ENCODE assay signal across 11 mouse cellular contexts in the genomic region with DNA sequence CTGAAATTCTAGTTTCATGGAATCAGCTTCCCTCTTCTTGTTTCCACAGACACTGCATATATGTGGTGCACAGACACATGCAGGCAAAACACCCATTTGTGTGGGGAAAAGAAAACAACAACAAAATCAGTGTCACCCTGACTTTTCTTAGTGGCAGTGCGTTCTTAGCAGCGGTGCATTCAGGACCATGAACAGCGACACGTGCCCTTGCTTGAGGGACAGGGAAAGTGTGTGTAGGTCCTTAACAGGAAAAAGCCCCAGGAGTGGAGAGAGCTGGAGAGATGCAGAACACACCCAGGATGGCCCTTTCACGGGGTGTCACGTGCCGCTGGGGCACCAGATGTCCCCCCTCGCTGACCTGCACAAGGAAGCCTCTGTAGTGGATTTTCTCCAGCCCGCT. TPM values are rescaled to one million over a fixed set of nuclear protein-coding genes. Genes with fewer than 3 reads are reported as not detected.
A peak's percentile ranks its signal among the peaks of the same experiment; 100 is the strongest.
DNase-seq lines count a peak whose midpoint lies in the region; ATAC-seq and TF ChIP-seq lines count a peak whose summit lies in the region.
"Had no signal": no experiment of that assay in that cellular context is flagged by ENCODE, and none has a peak within 500 bp of the region (broad histone marks: within the 10 kb centered on the region; RNA-seq: fewer than 3 reads in every experiment).

No protein-coding gene starts in this region.

- no peaks in the 10 kb centered on the region for H3K9me3 ChIP-seq in lung, embryonic 14.5 days (ENCODE audit: low read depth, low read length)
- H3K9me3 ChIP-seq: heart, embryonic 13.5 days; lung, embryonic 15.5 days; stomach, embryonic 15.5 days had no signal

- H3K4me1 ChIP-seq in lung, embryonic 14.5 days (ENCODE audit: insufficient read depth): no peaks in the 10 kb centered on the region
- H3K4me1 ChIP-seq: heart, embryonic 13.5 days; lung, embryonic 15.5 days; stomach, embryonic 15.5 days had no signal

- H3K36me3 ChIP-seq in lung, embryonic 14.5 days (ENCODE audit: insufficient read depth): no peaks in the 10 kb centered on the region
- H3K36me3 ChIP-seq: heart, embryonic 13.5 days; lung, embryonic 15.5 days; stomach, embryonic 15.5 days had no signal

- H3K27ac ChIP-seq in lung, embryonic 14.5 days (ENCODE audit: low read depth): no peak overlapping the region
- H3K27ac ChIP-seq: heart, embryonic 13.5 days; lung, embryonic 15.5 days; stomach, embryonic 15.5 days had no signal

- no peak for TF ChIP-seq CTCF in lung, embryonic 14.5 days (IDR thresholded peaks at IDR 0.05; ENCODE audit: low read depth)

- peak; percentile 45 to 56 for DNase-seq in adrenal gland, postnatal 36 days
- no peak for DNase-seq in adrenal gland, postnatal 4 days (ENCODE audit: low spot score in 2 of 2)
- peak; percentile 88 for DNase-seq in lung, embryonic 14.5 days
- DNase-seq in lung, postnatal 25 days (ENCODE audit: low spot score): no peak
- DNase-seq in NIH3T3 (ENCODE audit: low read depth): peak; percentile 69
- no peak for DNase-seq in left cerebral cortex, adult 18-20 months (ENCODE audit: low spot score in 2 of 2)
- no peak for DNase-seq in left cerebral cortex, postnatal 10 days (ENCODE audit: extremely low spot score in 1 of 2, low spot score in 2 of 2)

- intact Hi-C loops in left cerebral cortex, postnatal 10 days (cut with DNase I): no loop called here

- no peak overlapping the region for H3K4me2 ChIP-seq in lung, embryonic 14.5 days
- H3K4me2 ChIP-seq: heart, embryonic 13.5 days; lung, embryonic 15.5 days; stomach, embryonic 15.5 days had no signal

- ATAC-seq in lung, embryonic 14.5 days (ENCODE audit: insufficient read depth): no peak
- ATAC-seq in granulocyte monocyte progenitor cell, adult 5-6 weeks (replicated peaks; ENCODE audit: poor library complexity, severe bottlenecking): peak; percentile 78

- H3K27me3 ChIP-seq in lung, embryonic 14.5 days (ENCODE audit: insufficient read depth, low read length): no peaks in the 10 kb centered on the region
- H3K27me3 ChIP-seq: lung, embryonic 15.5 days had no signal

- H3K4me3 ChIP-seq in lung, embryonic 14.5 days (ENCODE audit: low read depth, low read length): no peak overlapping the region
- H3K4me3 ChIP-seq: heart, embryonic 13.5 days; lung, embryonic 15.5 days; stomach, embryonic 15.5 days had no signal

- 9% methylated on average over 9 of the region's 9 CpGs for WGBS in lung, embryonic 14.5 days

- no peak overlapping the region for H3K9ac ChIP-seq in lung, embryonic 14.5 days
- H3K9ac ChIP-seq: heart, embryonic 13.5 days; lung, embryonic 15.5 days; stomach, embryonic 15.5 days had no signal

RNA-seq across cellular contexts. Expression of gene Prom2, which starts 8.9 kb away (rescaled TPM):
- under 1 TPM; 0.20 to 0.46 TPM for total RNA-seq in adrenal gland, postnatal 36 days (2021)
- total RNA-seq in adrenal gland, postnatal 4 days (2021): under 1 TPM; 0.34 to 0.81 TPM
- polyA plus RNA-seq in lung, embryonic 14.5 days (2014; fragmentation: Nextera tagmentation; extraction: Ambion mirVana): 1.6 and 1.8 TPM in 2 replicates
- total RNA-seq in granulocyte monocyte progenitor cell, adult 5-6 weeks (2014; fragmentation: Nextera tagmentation): not detected in 2 replicates
- total RNA-seq in granulocyte monocyte progenitor cell, adult 5-6 weeks (2017): not detected in 2 replicates
- under 1 TPM; 0.49 to 0.53 TPM for total RNA-seq in left cerebral cortex, adult 18-20 months (2021)
- under 1 TPM in 1 of 2 experiments, not detected in 1; 0.11 TPM for total RNA-seq in left cerebral cortex, postnatal 10 days (2021)

RNA-seq across cellular contexts. Expression of gene Kcnip3, which starts 10.5 kb away (rescaled TPM):
- 1 to 10 TPM; 4.0 to 5.3 TPM for total RNA-seq in adrenal gland, postnatal 36 days (2021)
- total RNA-seq in adrenal gland, postnatal 4 days (2021): 1 to 10 TPM; 5.1 to 5.4 TPM
- 8.1 and 8.5 TPM in 2 replicates for polyA plus RNA-seq in lung, embryonic 14.5 days (2014; fragmentation: Nextera tagmentation; extraction: Ambion mirVana)
- 37.4 and 50.0 TPM in 2 replicates for total RNA-seq in granulocyte monocyte progenitor cell, adult 5-6 weeks (2014; fragmentation: Nextera tagmentation)
- total RNA-seq in granulocyte monocyte progenitor cell, adult 5-6 weeks (2017): 19.5 and 23.4 TPM in 2 replicates
- 100 to 1,000 TPM; 114 to 130 TPM for total RNA-seq in left cerebral cortex, adult 18-20 months (2021)
- 10 to 100 TPM; 61.7 to 67.9 TPM for total RNA-seq in left cerebral cortex, postnatal 10 days (2021)

RNA-seq across cellular contexts. Expression of gene Zfp661, which starts 54.5 kb away (rescaled TPM):
- total RNA-seq in adrenal gland, postnatal 36 days (2021): 1 to 10 TPM; 3.0 to 3.2 TPM
- total RNA-seq in adrenal gland, postnatal 4 days (2021): 1 to 10 TPM; 4.8 to 4.9 TPM
- polyA plus RNA-seq in lung, embryonic 14.5 days (2014; fragmentation: Nextera tagmentation; extraction: Ambion mirVana): 4.4 and 4.9 TPM in 2 replicates
- 4.0 and 5.8 TPM in 2 replicates for total RNA-seq in granulocyte monocyte progenitor cell, adult 5-6 weeks (2014; fragmentation: Nextera tagmentation)
- total RNA-seq in granulocyte monocyte progenitor cell, adult 5-6 weeks (2017): 4.4 and 5.2 TPM in 2 replicates
- total RNA-seq in left cerebral cortex, adult 18-20 months (2021): 1 to 10 TPM; 7.2 to 7.7 TPM
- 1 to 10 TPM; 8.0 to 9.3 TPM for total RNA-seq in left cerebral cortex, postnatal 10 days (2021)

RNA-seq across cellular contexts. Expression of gene Mrps5, which starts 54.6 kb away (rescaled TPM):
- 100 to 1,000 TPM; 113 to 115 TPM for total RNA-seq in adrenal gland, postnatal 36 days (2021)
- 100 to 1,000 TPM; 126 to 141 TPM for total RNA-seq in adrenal gland, postnatal 4 days (2021)
- polyA plus RNA-seq in lung, embryonic 14.5 days (2014; fragmentation: Nextera tagmentation; extraction: Ambion mirVana): 127 and 133 TPM in 2 replicates
- total RNA-seq in granulocyte monocyte progenitor cell, adult 5-6 weeks (2014; fragmentation: Nextera tagmentation): 45.4 and 54.2 TPM in 2 replicates
- 137 and 187 TPM in 2 replicates for total RNA-seq in granulocyte monocyte progenitor cell, adult 5-6 weeks (2017)
- 10 to 100 TPM; 83.1 to 91.3 TPM for total RNA-seq in left cerebral cortex, adult 18-20 months (2021)
- total RNA-seq in left cerebral cortex, postnatal 10 days (2021): 10 to 100 TPM; 90.7 to 100.0 TPM

Comparison
In these comparisons a context has a peak if more than half of its experiments do, and no peak if none do; other contexts are left out.
1. DNase-seq: peak in adrenal gland, postnatal 36 days (2 of 2), lung, embryonic 14.5 days (single experiment) and NIH3T3 (single experiment); none in adrenal gland, postnatal 4 days (0 of 2), lung, postnatal 25 days (single experiment), left cerebral cortex, adult 18-20 months (0 of 2) and left cerebral cortex, postnatal 10 days (0 of 2).